Mouse (Mus musculus): ENCODE measurements around the gene Gm20708. TPM values are rescaled to one million over a fixed set of nuclear protein-coding genes. Genes with fewer than 3 reads are reported as not detected.
A peak's percentile ranks its signal among the peaks of the same experiment; 100 is the strongest.

Gm20708 gene
- polyA plus RNA-seq, 1 experiment from 2014 or later, result 0.45 TPM

DNA sequence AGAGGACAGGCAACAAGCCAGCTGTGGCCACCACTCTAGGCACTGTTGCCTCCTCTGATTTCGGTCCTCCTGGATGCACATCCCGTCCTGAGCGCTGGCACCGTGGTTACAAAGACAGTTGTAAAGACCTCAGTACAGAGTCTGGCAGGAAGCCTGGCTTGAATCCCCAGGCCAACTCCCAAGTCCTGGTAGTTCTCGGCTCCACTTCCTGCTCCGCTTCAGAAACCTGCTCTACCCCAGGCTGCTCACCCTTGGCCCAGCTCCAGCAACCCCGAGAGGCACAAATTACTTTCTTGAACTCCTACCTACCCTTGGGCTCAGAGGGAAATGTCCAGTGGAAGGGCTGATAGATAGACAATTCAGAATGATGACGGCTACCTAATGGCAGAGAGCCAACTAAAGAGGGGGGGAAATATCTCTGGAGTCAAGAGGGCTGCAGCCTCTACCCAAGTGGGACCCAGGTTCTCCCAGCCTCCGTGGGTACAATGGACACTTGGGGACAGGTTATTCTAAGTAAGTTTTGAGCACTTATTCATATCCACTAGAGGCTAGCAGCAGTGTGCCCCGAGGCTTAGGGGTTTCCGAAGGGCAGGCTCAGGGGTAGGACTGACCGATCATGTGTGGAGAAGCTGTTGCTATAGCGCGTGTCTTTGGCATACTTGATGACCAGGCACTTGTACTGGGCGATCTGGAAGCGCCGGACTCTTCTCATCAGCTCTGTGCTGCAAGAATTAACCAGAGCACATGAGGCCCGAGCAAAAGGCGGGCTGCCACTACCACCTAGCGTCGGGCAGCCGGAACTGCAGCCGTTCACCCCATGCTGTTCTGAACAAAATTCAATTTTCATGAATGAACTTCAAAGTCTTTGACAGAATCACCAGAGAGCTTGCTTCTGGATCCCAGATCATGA lies 14.8 kb downstream of the Gm20708 start:
- peak; percentile 59 for ATAC-seq (ENCODE audit: insufficient read depth)
- peak overlapping the region; percentile 93 for H3K27ac ChIP-seq (replicated peaks)
- H3K9ac ChIP-seq, result peak overlapping the region; percentile 90
- no peaks in the 10 kb centered on the region for H3K9me3 ChIP-seq (replicated peaks)
- peak overlapping the region; percentile 90 for H3K4me2 ChIP-seq
- peaks cover 51% of the 10 kb centered on the region for H3K36me3 ChIP-seq (replicated peaks)
- peak overlapping the region; percentile 84 for H3K4me3 ChIP-seq (replicated peaks)
- H3K27me3 ChIP-seq, result no peaks in the 10 kb centered on the region
- 18% methylated on average over 23 of the region's 23 CpGs for WGBS (ENCODE audit: insufficient replicate concordance)
- peaks cover 82% of the 10 kb centered on the region for H3K4me1 ChIP-seq (replicated peaks)

GRCm38 (mm10) chr11:117825333-117826101 lies 16.0 kb downstream of the Gm20708 start, which contains the start of the genes Afmid and Tk1:
TSS of gene Afmid (plus strand) at chr11:117825924.
TSS of gene Tk1 (minus strand) at chr11:117826092.
- ATAC-seq (ENCODE audit: insufficient read depth), result peak; percentile 58
- under 1% methylated on average over 34 of the region's 34 CpGs for WGBS (ENCODE audit: insufficient replicate concordance)

GRCm38 (mm10) chr11:117826164-117826563 lies 16.7 kb downstream of the Gm20708 start:
- ATAC-seq (ENCODE audit: insufficient read depth), result no peak
- peak overlapping the region; percentile 90 for H3K9ac ChIP-seq
- peaks cover 91% of the 10 kb centered on the region for H3K4me1 ChIP-seq (replicated peaks)
- H3K36me3 ChIP-seq (replicated peaks), result peaks cover 32% of the 10 kb centered on the region
- H3K4me3 ChIP-seq (replicated peaks), result peak overlapping the region; percentile 84
- 46% methylated on average over 5 of the region's 5 CpGs for WGBS (ENCODE audit: insufficient replicate concordance)
- peak overlapping the region; percentile 93 for H3K27ac ChIP-seq (replicated peaks)
- H3K4me2 ChIP-seq, result peak overlapping the region; percentile 90
- H3K27me3 ChIP-seq, result no peaks in the 10 kb centered on the region
- no peaks in the 10 kb centered on the region for H3K9me3 ChIP-seq (replicated peaks)

More at GRCm38 (mm10) chr11:117825333-117826101, 16.0 kb downstream of the Gm20708 start, which contains the start of the genes Afmid and Tk1:
- H3K9ac ChIP-seq, result peak within 1 kb of the TSS; percentile 90
- no peaks in the 10 kb centered on the region for H3K9me3 ChIP-seq (replicated peaks)
- peak within 1 kb of the TSS; percentile 84 for H3K4me3 ChIP-seq (replicated peaks)
- H3K27me3 ChIP-seq, result no peaks in the 10 kb centered on the region
- H3K4me1 ChIP-seq (replicated peaks), result peaks cover 90% of the 10 kb centered on the region
- peak within 1 kb of the TSS; percentile 90 for H3K4me2 ChIP-seq
- H3K27ac ChIP-seq (replicated peaks), result peak within 1 kb of the TSS; percentile 93
- H3K36me3 ChIP-seq (replicated peaks), result peaks cover 39% of the 10 kb centered on the region

GRCm38 (mm10) chr11:117826916-117827315 lies 17.4 kb downstream of the Gm20708 start:
- ATAC-seq (ENCODE audit: insufficient read depth), result no peak
- Histone ChIP-seq H3K27ac (replicated peaks) (peak overlapping the region; percentile 93), H3K4me1 (replicated peaks) (peaks cover 91% of the 10 kb centered on the region), H3K9ac (peak overlapping the region; percentile 21; the same call in 1 of the 2 replicates), H3K27me3 (no peaks in the 10 kb centered on the region), H3K4me2 (peak overlapping the region; percentile 90), H3K4me3 (replicated peaks) (peak overlapping the region; percentile 84; the same call in 1 of the 2 replicates), H3K9me3 (replicated peaks) (no peaks in the 10 kb centered on the region), H3K36me3 (replicated peaks) (peaks cover 25% of the 10 kb centered on the region)
- 67% methylated on average over 8 of the region's 8 CpGs for WGBS (ENCODE audit: insufficient replicate concordance)

DNA sequence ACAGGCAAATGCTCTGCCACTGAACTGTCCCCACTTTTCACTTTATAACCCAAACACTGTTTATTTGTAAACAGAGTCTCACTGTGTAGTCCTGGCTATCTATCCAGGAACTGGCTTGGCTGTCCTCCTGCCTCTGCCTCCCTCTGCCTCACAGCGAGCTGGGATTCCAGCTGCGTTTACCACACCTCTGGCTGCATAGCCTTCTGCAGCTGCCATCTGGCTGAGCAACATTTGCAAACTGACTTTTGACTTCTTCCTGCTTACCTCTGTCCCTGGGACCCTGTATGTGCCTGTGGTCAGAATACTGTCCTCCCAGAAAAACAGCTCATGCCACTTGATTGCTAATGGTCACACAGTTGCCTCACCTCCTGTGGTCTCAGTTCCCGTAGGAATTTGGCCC lies 17.9 kb downstream of the Gm20708 start:
- 51% methylated on average over 3 of the region's 3 CpGs for WGBS (ENCODE audit: insufficient replicate concordance)
- H3K4me2 ChIP-seq, result peak overlapping the region; percentile 90
- H3K9me3 ChIP-seq (replicated peaks), result no peaks in the 10 kb centered on the region
- peak overlapping the region; percentile 93 for H3K27ac ChIP-seq (replicated peaks)
- peaks cover 20% of the 10 kb centered on the region for H3K36me3 ChIP-seq (replicated peaks)
- ATAC-seq (ENCODE audit: insufficient read depth), result no peak
- peaks cover 92% of the 10 kb centered on the region for H3K4me1 ChIP-seq (replicated peaks)
- no peaks in the 10 kb centered on the region for H3K27me3 ChIP-seq
- peak overlapping the region; percentile 26; the same call in 1 of the 2 replicates for H3K9ac ChIP-seq
- H3K4me3 ChIP-seq (replicated peaks), result no peak overlapping the region

GRCm38 (mm10) chr11:117828149-117828887 lies 18.9 kb downstream of the Gm20708 start:
- Histone ChIP-seq H3K9me3 (replicated peaks) (no peaks in the 10 kb centered on the region), H3K9ac (peak overlapping the region; percentile 26), H3K4me3 (replicated peaks) (no peak overlapping the region; the same call in 1 of the 2 replicates), H3K27ac (replicated peaks) (peak overlapping the region; percentile 93), H3K4me1 (replicated peaks) (peaks cover 92% of the 10 kb centered on the region), H3K4me2 (peak overlapping the region; percentile 90), H3K36me3 (replicated peaks) (peaks cover 11% of the 10 kb centered on the region), H3K27me3 (no peaks in the 10 kb centered on the region)
- ATAC-seq (ENCODE audit: insufficient read depth), result no peak
- WGBS (ENCODE audit: insufficient replicate concordance), result 43% methylated on average over 18 of the region's 18 CpGs

DNA sequence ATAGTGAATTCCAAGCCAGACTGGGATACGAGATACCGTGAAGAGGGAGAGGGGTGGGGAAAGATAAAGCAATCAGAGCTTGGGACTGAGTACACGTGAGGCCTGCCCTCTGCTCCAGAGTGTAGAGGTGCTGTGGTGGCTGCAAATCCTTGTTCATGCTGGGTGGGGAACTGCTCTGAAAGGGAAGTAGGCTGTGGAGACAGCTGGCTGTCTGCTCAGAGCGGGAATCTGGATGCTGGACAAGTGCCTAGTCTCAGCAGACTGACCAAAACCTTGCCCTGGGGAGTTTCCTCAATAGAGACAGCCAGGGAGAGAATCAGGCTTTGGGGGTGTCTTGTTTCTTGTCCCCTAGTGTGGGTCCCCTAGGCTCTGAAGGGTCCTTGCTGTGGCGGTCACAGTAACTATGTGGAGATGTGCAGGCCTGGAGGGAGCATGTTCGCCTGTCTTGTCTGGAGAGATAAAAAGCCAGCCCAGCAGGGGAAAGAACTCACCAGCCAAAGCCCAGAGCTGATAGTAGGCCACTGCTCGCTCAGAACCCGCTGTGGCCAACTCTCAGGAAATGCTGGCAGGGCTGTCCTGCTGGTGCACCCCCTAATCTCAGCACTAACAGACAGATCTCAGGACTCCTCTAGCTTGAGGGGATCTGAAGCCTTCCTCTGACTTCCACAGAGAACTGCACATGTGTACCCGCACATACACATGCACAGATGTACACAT lies 19.6 kb downstream of the Gm20708 start:
- Histone ChIP-seq H3K36me3 (replicated peaks) (peaks cover 3% of the 10 kb centered on the region), H3K4me2 (peak overlapping the region; percentile 90), H3K27ac (replicated peaks) (peak overlapping the region; percentile 93), H3K9ac (0 out of 2 replicates have a peak overlapping the region, but pooled peaks have one; percentile 7), H3K9me3 (replicated peaks) (no peaks in the 10 kb centered on the region), H3K4me3 (replicated peaks) (no peak overlapping the region), H3K4me1 (replicated peaks) (peaks cover 89% of the 10 kb centered on the region), H3K27me3 (no peaks in the 10 kb centered on the region)
- 14% methylated on average over 9 of the region's 9 CpGs for WGBS (ENCODE audit: insufficient replicate concordance)
- peak; percentile 19 for ATAC-seq (ENCODE audit: insufficient read depth)

GRCm38 (mm10) chr11:117829671-117830215 lies 20.3 kb downstream of the Gm20708 start:
- Histone ChIP-seq H3K9ac (peak overlapping the region; percentile 29; the same call in 1 of the 2 replicates), H3K4me3 (replicated peaks) (no peak overlapping the region), H3K4me2 (peak overlapping the region; percentile 34; the same call in 1 of the 2 replicates), H3K27ac (replicated peaks) (peak overlapping the region; percentile 93), H3K4me1 (replicated peaks) (peaks cover 91% of the 10 kb centered on the region), H3K9me3 (replicated peaks) (no peaks in the 10 kb centered on the region), H3K27me3 (no peaks in the 10 kb centered on the region), H3K36me3 (replicated peaks) (no peaks in the 10 kb centered on the region)
- no peak for ATAC-seq (ENCODE audit: insufficient read depth)
- 59% methylated on average over 2 of the region's 2 CpGs for WGBS (ENCODE audit: insufficient replicate concordance)

- Histone ChIP-seq H3K27me3 (no peaks in the 10 kb centered on the region), H3K36me3 (replicated peaks) (no peaks in the 10 kb centered on the region), H3K4me1 (replicated peaks) (peaks cover 97% of the 10 kb centered on the region), H3K4me2 (peak overlapping the region; percentile 34), H3K4me3 (replicated peaks) (no peak overlapping the region), H3K9ac (0 out of 2 replicates have a peak overlapping the region, but pooled peaks have one; percentile 71), H3K27ac (replicated peaks) (peak overlapping the region; percentile 93), H3K9me3 (replicated peaks) (no peaks in the 10 kb centered on the region)
- ATAC-seq (ENCODE audit: insufficient read depth), result peak; percentile 2; the same call in 1 of the 2 replicates
- WGBS (ENCODE audit: insufficient replicate concordance), result 48% methylated on average over 9 of the region's 9 CpGs
These were observed 20.9 kb downstream of the Gm20708 start for GRCm38 (mm10) chr11:117830401-117830800.
